Mouse (Mus musculus): ENCODE results near the gene Fcrls.

DNA sequence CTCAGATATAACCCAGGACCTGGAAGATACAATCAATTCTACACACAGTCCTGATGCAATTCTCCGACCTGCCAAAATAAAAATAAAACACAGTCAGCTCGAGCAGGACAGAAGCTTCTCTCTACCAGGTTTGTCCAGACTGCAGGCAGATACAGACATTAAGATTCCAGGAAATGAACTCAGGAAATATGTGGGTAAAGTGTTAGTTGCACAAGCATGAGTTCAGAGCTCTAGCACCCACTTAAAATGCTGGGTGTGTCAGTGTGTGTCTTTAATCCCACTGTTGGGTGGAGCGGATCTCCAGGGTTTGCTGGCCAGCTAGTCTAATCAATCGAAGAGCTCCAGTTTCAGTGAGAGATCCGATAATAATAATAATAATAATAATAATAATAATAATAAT lies 3.0 kb upstream of the Fcrls start:
- TF ChIP-seq GATA1 (IDR thresholded peaks at IDR 0.05; ENCODE audit: low read length): no peak
- TF ChIP-seq TAL1 (IDR thresholded peaks at IDR 0.05; ENCODE audit: low read length): no peak

Data from erythroblast, embryonic 14.5 days (primary cell).